Mouse (Mus musculus) heart, embryonic 13.5 days (tissue): Measurements from ENCODE around the gene Svop. TPM values are rescaled to one million over a fixed set of nuclear protein-coding genes. Genes with fewer than 3 reads are reported as not detected.

Experiments used
- ATAC-seq: fragments of 200-750 bp; cut with Nextera tagmentation; 2 replicates; pipeline ENCODE4 v1.8.0; 2017; ENCODE audit warnings: moderate TSS enrichment; ENCODE audit not compliant: insufficient number of reproducible peaks, low FRiP score, low TSS enrichment; ENCODE audit errors: extremely low read depth
- H3K27ac ChIP-seq: fragments of 300-500 bp; sonication (generic); replicated peaks from 2 replicates; pipeline ENCODE4 v1.5.1; 2015; ENCODE audit warnings: moderate library complexity, mild to moderate bottlenecking, inconsistent platforms
- H3K27me3 ChIP-seq: fragments of 300-500 bp; sonication (generic); replicated peaks from 2 replicates; pipeline ENCODE4 v1.6.1; 2015; ENCODE audit warnings: mild to moderate bottlenecking, inconsistent platforms
- H3K36me3 ChIP-seq: fragments of 300-500 bp; sonication (generic); 2 replicates; pipeline ENCODE4 v1.6.1; 2015; ENCODE audit warnings: mild to moderate bottlenecking, inconsistent platforms
- H3K4me1 ChIP-seq: fragments of 300-500 bp; sonication (generic); 2 replicates; pipeline ENCODE4 v1.6.1; 2015; ENCODE audit warnings: inconsistent platforms
- H3K4me2 ChIP-seq: fragments of 300-500 bp; sonication (generic); 2 replicates; pipeline ENCODE4 v1.6.1; 2015; ENCODE audit warnings: inconsistent platforms, mild to moderate bottlenecking, moderate library complexity
- H3K4me3 ChIP-seq: fragments of 300-500 bp; sonication (generic); 2 replicates; pipeline ENCODE4 v1.5.1; 2015; ENCODE audit warnings: moderate library complexity, mild to moderate bottlenecking, inconsistent platforms
- H3K9ac ChIP-seq: fragments of 300-500 bp; sonication (generic); 2 replicates; pipeline ENCODE4 v1.6.1; 2015; ENCODE audit warnings: inconsistent platforms, mild to moderate bottlenecking, moderate library complexity
- H3K9me3 ChIP-seq: fragments of 300-500 bp; sonication (generic); 2 replicates; pipeline ENCODE4 v1.6.1; 2016; ENCODE audit warnings: inconsistent platforms
- WGBS: fragments of 180-500 bp; shearing (Covaris S2); methylation state at CpG from one replicate; pipeline ENCODE4 v1.1.7; 2015; ENCODE audit warnings: mixed read lengths; 5-methylcytosine and 5-hydroxymethylcytosine counted together
- polyA plus RNA-seq: library from polyadenylated mRNA; unstranded; fragments of >200 nt; fragmentation: Nextera tagmentation; extraction: Ambion mirVana; gene quantifications from 2 replicates; pipeline ENCODE4 v1.2.1, GENCODE M21; 2015

Gene Svop
- 0.15 and 0.36 TPM in 2 replicates for polyA plus RNA-seq

DNA sequence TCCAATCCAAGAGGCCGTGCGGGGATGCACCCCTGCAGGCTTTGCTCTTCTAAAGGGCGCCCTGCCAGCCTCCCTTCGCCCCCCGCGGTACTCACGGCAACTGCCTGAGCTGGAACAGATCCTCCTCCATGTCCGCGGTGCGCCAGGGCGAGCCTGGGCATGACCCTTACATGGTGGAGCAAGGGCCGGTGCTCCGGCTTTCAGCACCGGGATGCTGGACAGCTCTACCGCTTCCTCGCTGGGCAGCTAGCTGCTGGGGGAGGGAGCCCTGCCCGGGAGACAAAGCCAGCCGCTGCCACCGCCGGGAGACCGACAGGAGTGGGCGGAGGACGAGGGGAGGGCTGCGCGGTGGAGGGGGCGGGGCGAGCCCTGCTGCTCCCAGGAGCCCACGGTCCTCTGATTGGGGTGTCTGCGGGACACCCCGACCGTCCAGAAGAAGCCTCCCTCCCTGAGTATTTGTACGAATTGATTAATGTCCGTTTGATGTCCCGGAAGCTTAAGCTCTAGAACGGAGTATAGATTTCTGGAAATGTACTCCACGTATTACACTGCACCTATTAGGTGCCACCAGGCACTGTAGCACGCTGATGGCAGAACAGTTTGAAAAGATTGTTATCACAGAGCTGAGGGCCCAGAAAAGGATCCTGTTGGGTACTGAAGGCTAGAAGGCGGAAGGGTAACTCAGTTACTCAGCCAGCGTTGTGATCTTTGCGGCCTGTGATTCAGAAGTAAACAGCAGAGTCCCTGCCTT is at the start of gene Svop:
Svop (minus strand) TSS at position 514 of the 751 bp plus-strand sequence.
- no peaks in the 10 kb centered on the region for H3K36me3 ChIP-seq
- H3K4me1 ChIP-seq = peaks cover 5% of the 10 kb centered on the region; the same call in 1 of the 2 replicates
- H3K9ac ChIP-seq = peak within 1 kb of the TSS; percentile 30; the same call in 1 of the 2 replicates
- peak within 1 kb of the TSS; percentile 31 for H3K4me3 ChIP-seq
- ATAC-seq = no peak
- H3K27me3 ChIP-seq = peaks cover 68% of the 10 kb centered on the region
- H3K4me2 ChIP-seq = peak within 1 kb of the TSS; percentile 66
- H3K27ac ChIP-seq = no peak within 1 kb of the TSS
- no peaks in the 10 kb centered on the region for H3K9me3 ChIP-seq
- 2% methylated on average over 40 of the region's 40 CpGs for WGBS

DNA sequence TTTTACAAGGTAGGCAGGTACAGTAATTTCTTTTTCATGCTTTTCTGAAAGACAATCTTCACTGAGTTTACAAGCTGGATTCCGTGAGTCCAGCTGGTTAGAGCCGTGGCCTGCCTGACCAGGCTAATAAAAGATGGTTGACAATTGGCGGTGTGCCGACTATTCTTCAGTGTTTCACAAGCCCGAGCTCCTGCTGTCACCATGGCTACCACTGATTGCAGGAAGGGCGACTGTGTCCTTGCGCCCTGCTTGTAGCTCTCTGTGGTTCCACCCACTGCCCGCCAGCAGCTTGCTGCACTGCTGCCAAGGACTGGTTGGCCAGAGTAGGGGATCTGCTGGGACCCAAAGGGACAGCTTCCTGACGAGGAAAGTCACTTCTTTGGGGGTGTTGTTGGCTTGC is 47.8 kb upstream of the Svop start:
- H3K27ac ChIP-seq = peak overlapping the region; percentile 91
- H3K36me3 ChIP-seq = peaks cover 38% of the 10 kb centered on the region
- 30% methylated on average over 9 of the region's 9 CpGs for WGBS
- peak overlapping the region; percentile 65; the same call in 1 of the 2 replicates for H3K9ac ChIP-seq
- peak; percentile 38; the same call in 1 of the 2 replicates for ATAC-seq
- no peaks in the 10 kb centered on the region for H3K27me3 ChIP-seq
- H3K4me2 ChIP-seq = peak overlapping the region; percentile 34; the same call in 1 of the 2 replicates
- no peak overlapping the region for H3K4me3 ChIP-seq
- peaks cover 54% of the 10 kb centered on the region for H3K4me1 ChIP-seq
- H3K9me3 ChIP-seq = no peaks in the 10 kb centered on the region

DNA sequence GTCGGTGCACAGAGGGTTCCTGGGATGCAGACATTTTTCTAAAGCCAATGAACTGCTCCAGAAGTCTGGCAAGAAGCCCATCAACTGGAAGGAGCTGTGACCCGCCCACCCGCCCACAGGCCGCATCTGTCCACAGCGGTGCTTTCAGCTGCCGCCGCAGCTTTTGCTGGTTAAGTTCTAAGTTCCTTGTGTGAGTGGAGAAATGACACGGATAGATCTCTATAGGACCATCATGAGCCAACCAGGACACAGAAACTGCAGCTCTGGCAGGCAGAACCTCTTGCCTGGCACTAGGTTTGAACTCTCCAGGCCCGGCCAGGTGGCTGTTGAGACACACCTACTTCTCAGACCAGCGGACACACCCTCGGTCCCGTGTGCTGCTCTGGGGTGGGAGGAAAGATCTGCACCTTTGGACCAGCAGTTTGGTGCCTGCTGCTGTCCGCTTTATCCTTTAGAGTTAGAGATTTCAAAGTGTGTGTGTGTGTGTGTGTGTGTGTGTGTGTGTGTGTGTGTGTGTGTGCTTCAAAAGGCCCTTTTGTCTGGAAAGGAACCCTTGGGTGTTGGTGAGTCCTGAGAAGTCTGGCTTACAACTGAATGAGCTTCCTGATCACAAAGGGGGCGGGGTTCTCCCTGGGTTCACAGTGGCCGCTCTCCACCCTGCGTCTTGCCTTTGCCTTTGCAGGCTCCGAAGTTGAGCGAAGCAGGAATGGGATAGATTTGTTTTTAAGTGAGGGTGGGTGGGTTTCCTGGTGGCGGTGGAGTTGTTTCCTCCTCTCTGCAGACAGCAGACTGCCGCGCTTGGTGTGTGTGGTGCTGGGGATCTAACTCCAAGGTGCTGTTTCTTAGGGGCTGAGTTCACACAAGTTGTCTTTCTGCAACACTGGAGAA is 47.2 kb upstream of the Svop start:
- Histone ChIP-seq H3K4me3 (no peak overlapping the region), H3K4me2 (peak overlapping the region; percentile 34; the same call in 1 of the 2 replicates), H3K9ac (peak overlapping the region; percentile 65), H3K4me1 (peaks cover 57% of the 10 kb centered on the region), H3K27me3 (no peaks in the 10 kb centered on the region), H3K27ac (peak overlapping the region; percentile 91), H3K36me3 (peaks cover 38% of the 10 kb centered on the region), H3K9me3 (no peaks in the 10 kb centered on the region)
- WGBS = 61% methylated on average over 21 of the region's 21 CpGs
- ATAC-seq = no peak

DNA sequence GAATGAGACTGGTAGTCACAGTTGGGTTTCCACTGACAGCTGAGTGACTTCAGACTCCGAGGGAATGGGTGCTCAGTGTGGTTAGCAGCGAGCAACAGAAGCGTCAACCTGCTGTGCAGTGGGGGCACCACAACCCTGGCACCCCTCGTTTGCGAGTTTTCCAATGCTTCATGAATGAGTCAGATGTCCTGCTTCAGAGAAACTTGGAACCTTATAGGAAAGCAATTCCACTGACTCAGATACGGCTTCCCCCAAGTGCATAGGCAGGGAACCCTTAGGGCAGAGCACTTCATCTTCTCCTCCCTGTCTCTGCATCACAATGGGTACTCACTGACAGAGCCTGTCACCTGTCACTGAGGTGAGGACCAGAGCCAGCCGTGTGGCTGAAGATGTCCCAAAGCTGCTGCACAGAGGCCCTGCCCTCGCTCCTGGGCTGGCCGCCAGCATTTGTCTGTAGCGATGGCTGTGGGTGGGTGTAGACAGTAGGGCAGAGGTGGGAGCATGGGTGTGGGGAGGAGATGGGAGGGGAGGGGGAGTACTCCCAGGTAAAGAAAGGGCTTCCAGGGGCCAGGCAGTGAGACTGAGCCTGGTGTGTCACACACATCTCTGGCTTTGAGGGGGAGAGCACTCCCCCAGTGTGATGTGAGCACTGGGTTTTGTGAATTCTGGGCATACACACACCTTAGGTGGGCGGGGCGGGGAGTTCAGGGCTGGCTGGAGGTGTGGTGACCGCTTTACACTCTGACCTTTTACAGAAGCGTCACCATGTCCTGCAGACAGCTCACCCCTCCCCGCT is 46.3 kb upstream of the Svop start:
- H3K4me2 ChIP-seq = no peak overlapping the region

DNA sequence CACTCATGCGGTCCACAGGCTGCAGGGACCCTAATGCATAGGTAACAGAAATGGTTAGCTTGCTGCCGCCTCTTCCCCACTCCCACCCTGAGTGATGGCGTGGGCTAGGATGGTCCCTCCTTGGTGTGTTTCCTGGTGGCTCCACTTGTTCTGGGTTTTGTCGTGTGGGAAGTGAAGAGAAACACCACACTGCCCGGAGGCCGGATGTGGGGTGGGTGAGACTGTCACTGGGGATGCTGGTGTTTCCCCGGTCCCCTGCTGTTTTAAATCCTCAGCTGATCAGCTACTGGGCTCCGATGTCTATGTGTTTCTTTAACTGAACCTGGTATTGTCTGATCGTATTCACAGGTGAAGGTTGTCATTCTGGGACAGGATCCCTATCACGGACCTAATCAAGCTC is 44.1 kb upstream of the Svop start:
- H3K36me3 ChIP-seq = peaks cover 43% of the 10 kb centered on the region
- H3K27me3 ChIP-seq = no peaks in the 10 kb centered on the region
- no peak overlapping the region for H3K4me2 ChIP-seq
- no peak overlapping the region for H3K4me3 ChIP-seq
- no peaks in the 10 kb centered on the region for H3K9me3 ChIP-seq
- H3K27ac ChIP-seq = no peak overlapping the region
- WGBS = 85% methylated on average over 10 of the region's 10 CpGs
- peaks cover 71% of the 10 kb centered on the region for H3K4me1 ChIP-seq
- no peak overlapping the region for H3K9ac ChIP-seq
- no peak for ATAC-seq

More for the DNA sequence above, 46.3 kb upstream of the Svop start:
- no peak overlapping the region for H3K4me3 ChIP-seq
- H3K9me3 ChIP-seq = no peaks in the 10 kb centered on the region
- H3K27me3 ChIP-seq = no peaks in the 10 kb centered on the region
- H3K36me3 ChIP-seq = peaks cover 41% of the 10 kb centered on the region
- H3K9ac ChIP-seq = 0 out of 2 replicates have a peak overlapping the region, but pooled peaks have one; percentile 44
- peak overlapping the region; percentile 91 for H3K27ac ChIP-seq
- 68% methylated on average over 15 of the region's 15 CpGs for WGBS
- H3K4me1 ChIP-seq = peaks cover 57% of the 10 kb centered on the region
- no peak for ATAC-seq

DNA sequence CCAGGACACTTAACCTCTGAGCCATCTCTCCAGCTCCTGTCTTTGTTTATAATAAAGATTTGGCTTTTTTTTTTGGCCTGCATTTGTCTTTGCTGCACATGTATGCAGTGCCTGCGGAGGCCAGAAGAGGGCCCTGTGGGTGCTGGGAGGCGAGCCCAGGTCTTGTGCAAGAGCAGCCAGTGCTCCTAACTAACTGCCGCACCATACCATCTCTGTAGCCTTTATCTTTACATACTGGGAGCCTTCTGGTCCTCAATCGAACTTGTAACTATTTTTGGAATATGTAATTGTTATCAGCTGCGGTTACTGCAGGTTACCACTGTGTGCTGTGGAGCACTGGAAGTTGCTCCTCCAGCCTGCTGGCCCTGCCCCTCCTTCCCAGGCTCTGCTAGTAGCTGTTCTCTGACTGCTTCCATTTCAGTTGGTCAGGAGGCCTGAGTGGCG is 42.7 kb upstream of the Svop start:
- Histone ChIP-seq H3K4me2 (peak overlapping the region; percentile 13; the same call in 1 of the 2 replicates), H3K4me3 (no peak overlapping the region), H3K27me3 (no peaks in the 10 kb centered on the region), H3K9me3 (no peaks in the 10 kb centered on the region), H3K4me1 (peaks cover 64% of the 10 kb centered on the region), H3K36me3 (peaks cover 37% of the 10 kb centered on the region), H3K27ac (peak overlapping the region; percentile 76), H3K9ac (peak overlapping the region; percentile 26)
- ATAC-seq = no peak
- WGBS = 29% methylated on average over 6 of the region's 6 CpGs

DNA sequence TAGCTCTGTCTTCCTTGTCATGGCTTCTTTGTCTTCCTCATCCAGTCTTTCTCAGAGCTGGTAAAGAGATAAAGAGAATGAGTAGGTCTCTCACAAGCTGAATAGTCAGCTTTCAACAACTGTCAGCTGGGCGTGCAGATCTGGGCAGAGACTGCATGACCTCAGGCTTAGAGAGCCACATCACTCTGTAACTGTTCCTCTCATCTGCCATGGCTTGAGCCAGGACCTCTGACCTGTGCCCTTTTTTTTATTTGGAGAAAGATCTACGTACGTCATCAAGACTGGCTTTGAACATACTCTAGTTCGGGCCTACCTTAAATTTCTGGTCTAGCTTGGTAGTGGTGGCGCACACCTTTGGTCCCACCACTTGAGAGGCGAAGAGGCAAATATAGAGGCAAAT is 41.5 kb upstream of the Svop start:
- Histone ChIP-seq H3K4me3 (no peak overlapping the region), H3K9me3 (no peaks in the 10 kb centered on the region), H3K27ac (no peak overlapping the region), H3K27me3 (no peaks in the 10 kb centered on the region), H3K9ac (peak overlapping the region; percentile 84), H3K4me2 (peak overlapping the region; percentile 98), H3K36me3 (peaks cover 31% of the 10 kb centered on the region), H3K4me1 (peaks cover 51% of the 10 kb centered on the region)
- no peak for ATAC-seq
- WGBS = 81% methylated on average over 6 of the region's 6 CpGs

DNA sequence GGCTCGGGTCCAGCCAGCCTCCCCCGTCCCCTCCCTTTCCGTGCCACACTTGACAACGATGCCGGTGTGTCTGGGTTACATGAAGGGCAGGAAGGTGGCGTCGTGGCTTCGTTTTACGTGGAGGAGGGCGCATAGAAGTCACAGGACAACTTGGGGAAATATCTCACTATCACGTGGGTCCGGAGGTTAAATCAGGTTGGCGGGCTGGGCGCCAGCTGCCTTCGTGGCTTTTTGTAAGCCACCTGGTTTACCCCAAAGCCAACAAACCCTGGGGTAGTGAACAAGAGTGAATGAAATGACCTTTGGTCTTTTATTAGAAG is 40.1 kb upstream of the Svop start:
- H3K4me2 ChIP-seq = peak overlapping the region; percentile 98
- WGBS = under 1% methylated on average over 15 of the region's 15 CpGs
- no peaks in the 10 kb centered on the region for H3K9me3 ChIP-seq
- H3K27ac ChIP-seq = peak overlapping the region; percentile 81
- H3K4me1 ChIP-seq = peaks cover 45% of the 10 kb centered on the region
- no peaks in the 10 kb centered on the region for H3K27me3 ChIP-seq
- no peak for ATAC-seq
- peaks cover 17% of the 10 kb centered on the region for H3K36me3 ChIP-seq
- H3K4me3 ChIP-seq = peak overlapping the region; percentile 90
- H3K9ac ChIP-seq = peak overlapping the region; percentile 84

DNA sequence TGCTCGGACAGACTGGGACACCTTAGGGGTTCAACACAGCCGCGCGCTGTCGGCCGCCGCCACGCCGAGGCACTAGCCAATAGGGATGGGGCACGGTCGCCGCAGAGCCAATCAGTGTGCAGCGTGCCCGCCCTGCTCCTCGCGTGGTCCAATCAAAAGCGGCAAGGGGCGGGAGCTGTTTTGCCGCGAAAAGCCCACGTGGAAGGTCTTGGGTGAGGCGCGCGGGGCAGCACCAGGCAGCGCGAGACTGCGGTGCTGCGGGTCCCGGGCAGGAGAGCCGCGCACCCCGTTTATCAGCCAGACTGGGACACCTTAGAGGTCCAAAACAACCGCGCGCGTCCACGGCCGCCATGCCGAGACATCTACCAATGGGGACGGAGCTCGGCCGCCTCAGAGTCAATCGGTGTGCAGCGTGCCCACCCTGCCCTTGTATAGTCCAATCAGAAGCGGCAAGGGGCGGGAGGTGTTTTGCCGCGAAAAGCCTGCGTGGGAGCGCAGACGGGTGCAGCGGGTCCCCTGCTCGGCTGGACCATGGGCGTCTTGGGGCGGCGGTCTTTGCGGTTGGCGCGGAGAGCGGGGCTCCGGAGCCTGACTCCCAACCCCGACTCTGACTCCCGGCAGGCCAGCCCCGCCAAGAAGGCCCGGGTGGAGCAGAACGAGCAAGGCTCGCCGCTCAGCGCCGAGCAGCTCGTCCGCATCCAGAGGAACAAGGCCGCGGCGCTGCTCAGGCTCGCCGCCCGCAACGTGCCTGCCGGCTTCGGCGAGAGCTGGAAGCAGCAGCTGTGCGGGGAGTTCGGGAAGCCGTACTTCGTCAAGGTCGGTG is 39.5 kb upstream of the Svop start:
- under 1% methylated on average over 87 of the region's 87 CpGs for WGBS
- Histone ChIP-seq H3K9me3 (no peaks in the 10 kb centered on the region), H3K36me3 (peaks cover 13% of the 10 kb centered on the region; the same call in 1 of the 2 replicates), H3K4me3 (peak overlapping the region; percentile 90), H3K4me2 (peak overlapping the region; percentile 98), H3K27me3 (no peaks in the 10 kb centered on the region), H3K4me1 (peaks cover 45% of the 10 kb centered on the region), H3K9ac (peak overlapping the region; percentile 84), H3K27ac (peak overlapping the region; percentile 81)
- peak; percentile 89 for ATAC-seq

DNA sequence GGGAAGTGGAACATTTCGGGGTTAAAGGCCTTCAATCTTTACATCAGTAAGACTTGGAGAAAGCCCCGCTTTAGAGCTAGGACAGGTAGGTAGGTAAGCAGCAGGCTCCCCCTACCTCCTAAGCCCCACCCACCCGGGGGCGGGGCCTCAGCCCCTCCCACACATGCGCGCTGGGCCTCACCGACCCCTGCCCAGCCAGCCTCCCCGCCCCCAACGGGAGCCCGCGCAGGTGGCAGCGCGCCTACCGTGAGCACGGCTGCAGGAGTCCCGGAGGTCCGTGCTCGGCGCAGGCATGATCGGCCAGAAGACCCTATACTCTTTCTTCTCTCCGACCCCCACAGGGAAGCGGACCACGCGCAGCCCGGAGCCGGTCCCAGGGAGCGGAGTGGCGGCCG is 38.8 kb upstream of the Svop start, which contains the start of gene Ung:
Ung (plus strand) TSS at position 176 of the 395 bp plus-strand sequence.
- peaks cover 45% of the 10 kb centered on the region for H3K4me1 ChIP-seq

More for the DNA sequence above, 38.8 kb upstream of the Svop start, which contains the start of gene Ung:
- no peaks in the 10 kb centered on the region for H3K27me3 ChIP-seq
- peak within 1 kb of the TSS; percentile 81 for H3K27ac ChIP-seq
- ATAC-seq = peak; percentile 14; the same call in 1 of the 2 replicates
- WGBS = under 1% methylated on average over 29 of the region's 29 CpGs
- H3K9ac ChIP-seq = peak within 1 kb of the TSS; percentile 84
- H3K9me3 ChIP-seq = no peaks in the 10 kb centered on the region
- peak within 1 kb of the TSS; percentile 98 for H3K4me2 ChIP-seq
- H3K36me3 ChIP-seq = peaks cover 14% of the 10 kb centered on the region
- H3K4me3 ChIP-seq = peak within 1 kb of the TSS; percentile 90
